Mouse (Mus musculus) left cerebral cortex, adult 8-10 months (tissue): ENCODE measurements around the gene Vasn. TPM values are rescaled to one million over a fixed set of nuclear protein-coding genes. Genes with fewer than 3 reads are reported as not detected.

ENCODE experiments used
- DNase-seq, 2 experiments: peaks; one replicate each; pipeline ENCODE4 v3.0.0; 2022; ENCODE audit warnings: low spot score in 2 of 2
- total RNA-seq, 4 experiments: library from RNA; stranded (reverse); gene quantifications; 2 replicates each; pipeline ENCODE4 v1.2.4; 2022

Vasn gene
- total RNA-seq, result 10 to 100 TPM in 2 of 4 experiments, 1 to 10 TPM in 2; 8.5 to 10.4 (median 9.9) TPM

DNA sequence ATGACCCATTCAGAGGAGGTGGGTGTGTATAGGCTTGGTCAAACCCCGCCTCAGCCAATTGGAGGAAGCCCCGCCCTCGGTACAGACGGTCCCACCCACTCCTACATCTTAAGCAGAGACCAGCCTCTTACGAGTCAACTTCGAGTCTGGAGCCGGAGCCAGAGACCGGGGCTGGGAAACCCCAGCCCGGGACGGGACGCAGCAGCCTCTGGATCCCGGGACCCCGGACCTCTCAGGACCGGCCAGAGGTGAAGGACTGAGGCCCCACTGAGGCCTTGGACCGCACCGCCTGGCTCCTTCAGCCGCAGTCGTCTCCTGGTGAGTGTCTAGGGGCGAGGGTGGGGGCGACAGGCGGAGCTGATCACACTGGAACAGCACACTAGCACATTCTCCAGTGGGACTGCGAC lies at the start of gene Vasn, which contains the start of gene Dnaja3:
TSS of gene Vasn (plus strand) at position 111 of the 407 bp plus-strand sequence.
TSS of gene Dnaja3 (plus strand) at position 159 of the 407 bp plus-strand sequence.
- peak in 1 of 2 experiments; percentile 83 for DNase-seq

DNA sequence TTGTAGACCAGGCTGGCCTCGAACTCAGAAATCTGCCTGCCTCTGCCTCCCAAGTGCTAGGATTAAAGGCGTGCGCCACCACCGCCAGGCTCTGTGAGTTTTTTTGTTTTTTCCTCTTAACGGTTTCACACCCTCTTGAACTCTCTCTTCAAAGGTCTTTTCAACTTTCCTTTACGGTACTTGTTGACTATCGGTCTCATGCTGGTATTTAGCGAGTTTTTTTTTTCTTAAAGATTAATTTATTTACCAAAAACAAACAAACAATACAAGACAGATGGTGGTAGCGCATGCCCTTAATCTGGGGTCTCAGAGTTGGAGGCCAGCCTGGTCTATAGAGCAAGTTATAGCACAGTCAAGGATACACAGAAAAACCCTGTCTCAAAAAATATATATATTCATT lies 49.5 kb upstream of the Vasn start:
- DNase-seq, result no peak

DNA sequence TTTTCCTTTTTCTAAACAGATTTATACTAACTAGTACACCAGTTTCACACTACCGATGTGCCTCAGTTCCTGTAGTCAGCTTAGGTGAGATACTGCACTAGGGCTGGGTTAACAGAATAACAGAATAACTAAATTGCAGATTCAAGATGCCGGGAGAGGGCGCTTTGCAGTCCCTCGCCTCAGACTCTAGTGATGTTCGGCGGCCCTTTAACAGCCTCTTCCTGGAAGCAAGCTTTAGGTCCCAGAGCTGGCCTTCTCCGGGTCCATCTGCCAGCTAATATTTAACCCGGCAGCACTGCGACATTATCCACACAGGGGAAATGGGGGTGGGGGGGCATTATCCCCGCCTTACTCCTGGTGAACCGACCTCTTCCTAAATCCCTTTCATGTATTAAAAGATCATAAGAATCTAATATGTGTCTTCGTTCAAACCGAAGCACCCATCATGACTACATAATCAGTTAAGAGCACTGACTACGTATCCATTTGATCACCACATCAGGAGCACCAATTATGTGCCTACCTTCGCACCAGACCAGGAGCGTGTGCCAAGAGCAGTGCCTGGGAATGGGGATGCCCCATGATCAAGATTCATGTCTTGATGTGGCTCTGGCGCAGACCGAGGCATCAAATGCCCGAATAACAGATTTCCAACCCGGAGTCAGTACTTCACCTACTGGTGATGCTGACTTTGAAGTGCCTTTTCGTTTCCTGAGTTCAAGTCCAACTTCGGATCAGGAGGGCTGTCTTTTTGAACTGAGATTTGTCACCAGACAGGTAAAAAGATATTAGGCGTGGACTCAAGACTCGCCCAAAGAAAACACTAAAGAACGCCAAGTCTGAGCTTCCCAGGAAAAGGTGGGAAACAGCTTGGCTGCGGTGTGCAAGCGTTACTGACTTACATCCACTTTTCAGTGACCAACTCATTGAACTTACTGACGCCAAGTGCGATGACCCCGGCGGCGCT lies 46.5 kb upstream of the Vasn start:
- DNase-seq, result no peak

DNA sequence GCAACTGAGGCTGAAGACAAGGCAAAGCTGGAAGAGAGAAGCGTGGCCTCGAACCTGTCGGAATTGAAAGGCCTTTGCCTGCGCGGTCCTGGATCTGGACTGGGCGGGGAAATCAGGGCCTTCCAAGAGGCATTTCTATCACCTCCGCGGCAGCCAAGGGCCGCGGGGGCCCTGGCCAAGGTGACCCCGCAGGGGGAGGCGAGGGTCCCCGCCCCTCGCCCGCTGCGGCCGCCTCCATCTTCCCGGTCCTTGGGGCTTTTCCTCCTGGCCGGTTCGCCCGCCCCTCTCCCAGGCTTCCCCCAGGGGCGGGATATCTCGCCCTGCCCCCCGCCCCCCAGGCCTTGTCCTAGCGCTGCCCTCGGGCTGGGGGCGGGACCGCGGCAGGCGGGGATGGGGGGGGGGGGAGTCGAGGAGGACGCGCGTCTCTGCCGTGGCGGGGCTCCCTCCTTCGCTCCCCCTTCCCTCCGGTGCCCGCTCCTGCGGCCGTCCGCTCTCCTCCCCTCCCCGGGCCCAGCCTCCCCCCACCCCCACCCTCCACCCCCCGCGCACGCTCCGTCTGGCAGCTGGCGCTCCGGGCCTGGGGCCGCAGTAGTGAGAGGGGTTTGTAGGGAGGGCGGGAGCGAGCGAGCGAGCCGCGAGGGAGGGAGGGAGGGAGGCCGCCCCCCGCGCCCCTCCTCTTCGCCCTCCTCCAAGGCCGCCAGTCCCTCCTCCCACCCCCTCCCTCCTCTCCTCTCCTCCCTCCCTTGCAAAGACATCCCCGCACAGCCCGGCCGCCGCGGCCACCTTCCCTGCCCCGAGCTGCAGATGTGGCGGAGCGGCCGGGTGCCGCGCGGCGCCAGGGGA lies 45.5 kb upstream of the Vasn start, which contains the start of gene Glis2:
TSS of gene Glis2 (plus strand) at position 743 of the 843 bp plus-strand sequence.
- DNase-seq, result no peak

DNA sequence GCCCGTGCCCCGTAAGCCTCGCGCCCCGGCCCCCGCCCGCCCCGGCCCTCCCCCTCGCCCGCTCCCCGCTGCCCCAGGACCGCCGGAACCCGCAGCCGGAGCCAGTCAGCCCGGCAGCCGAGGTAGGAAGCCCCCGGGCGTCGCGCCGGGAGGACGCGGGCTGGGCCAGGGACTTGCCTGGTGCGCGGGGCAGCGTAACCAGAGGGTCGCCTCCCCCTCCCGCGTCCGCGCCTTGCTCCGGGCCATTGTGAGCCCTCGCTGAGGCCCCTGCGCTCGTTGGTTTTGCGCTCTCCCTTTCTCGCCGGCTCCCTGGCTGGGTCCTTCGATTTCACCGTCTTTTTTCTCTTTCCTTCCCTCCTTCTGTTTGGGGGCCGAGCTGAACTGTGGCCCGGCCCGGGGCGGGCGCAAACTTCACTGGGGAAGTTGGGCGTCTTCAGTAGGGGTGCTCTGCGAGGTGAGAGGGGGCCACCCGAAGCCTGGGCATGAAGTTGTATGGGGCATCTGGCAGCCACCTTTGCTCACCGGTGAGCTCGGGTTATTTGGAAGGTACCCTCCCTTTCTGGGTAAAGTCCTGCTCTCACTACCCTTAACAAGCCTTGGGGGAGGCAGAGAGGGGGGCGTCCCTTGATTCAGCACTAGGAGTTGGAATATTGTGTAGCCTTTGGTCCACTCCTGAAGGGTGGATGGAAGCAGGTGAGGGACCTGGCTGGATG lies 44.8 kb upstream of the Vasn start:
- no peak for DNase-seq

DNA sequence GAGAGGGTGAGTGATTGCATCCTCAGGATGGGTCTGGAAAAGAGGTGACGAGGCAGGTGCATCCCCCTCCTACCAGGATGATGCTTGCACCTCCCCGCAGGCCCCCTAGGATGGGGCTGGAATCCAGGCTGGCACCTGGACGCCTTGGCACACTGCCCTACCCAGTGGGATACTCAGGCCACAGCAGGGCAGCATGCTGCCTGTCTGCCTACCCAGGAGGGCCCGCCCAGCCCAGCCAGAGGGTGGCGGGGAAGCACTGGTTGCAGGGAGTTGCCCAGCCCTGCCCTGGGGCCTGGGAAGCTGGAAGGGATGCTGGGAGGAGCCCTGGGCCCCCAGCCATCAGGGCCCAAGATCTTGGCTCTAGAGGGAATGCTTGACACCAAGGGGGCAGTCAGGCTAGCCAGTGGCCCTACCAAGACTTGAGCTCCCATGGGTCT lies 44.2 kb upstream of the Vasn start:
- no peak for DNase-seq

DNA sequence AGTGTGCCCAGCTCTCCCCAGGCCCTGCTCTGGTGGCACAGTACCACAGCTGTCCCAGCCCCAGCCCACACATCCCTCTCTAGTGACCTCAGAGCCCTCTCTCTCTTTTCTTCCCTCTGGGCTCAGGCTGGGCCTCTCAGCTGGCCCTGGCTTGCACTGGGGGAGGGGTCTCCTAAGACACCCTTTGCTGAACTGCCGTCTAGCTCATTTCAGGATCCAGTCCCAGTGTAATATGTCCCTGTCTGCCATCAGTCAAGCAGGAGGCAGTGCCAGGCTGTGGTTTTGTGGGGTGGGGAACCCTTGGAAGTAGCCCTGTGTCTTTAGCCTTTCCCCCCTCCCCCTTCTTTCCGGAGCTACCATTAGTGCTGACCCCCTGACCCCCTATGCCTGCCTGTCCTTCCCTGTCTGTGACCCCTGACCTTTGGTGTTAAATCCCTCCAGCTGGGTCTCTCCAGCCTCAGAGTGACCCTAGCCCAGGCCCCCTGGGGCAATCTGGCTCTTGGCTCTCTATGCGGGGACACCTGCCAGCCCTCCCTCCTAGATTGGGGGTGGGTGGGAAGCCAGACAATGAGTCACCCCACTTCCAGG lies 43.5 kb upstream of the Vasn start:
- DNase-seq, result no peak

DNA sequence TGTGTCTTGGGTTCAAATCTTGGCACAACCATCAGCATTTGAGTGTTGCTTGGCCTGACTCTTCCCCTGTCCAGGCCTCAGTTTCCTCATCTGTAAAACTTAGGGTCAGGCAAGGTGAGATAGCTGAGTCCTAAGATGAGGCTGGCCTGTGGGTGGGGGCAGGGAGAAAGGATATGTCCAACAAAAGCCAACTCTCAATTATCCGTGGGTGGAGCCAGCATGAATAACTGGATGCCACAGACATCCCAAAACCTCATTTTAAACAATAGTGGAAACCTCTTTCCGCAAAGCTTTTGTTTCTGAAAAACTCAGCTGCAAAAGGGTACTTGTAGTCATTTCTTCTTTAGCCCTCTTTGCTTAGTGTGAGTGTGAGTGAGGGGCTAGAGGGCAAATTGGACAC lies 42.9 kb upstream of the Vasn start:
- no peak for DNase-seq

DNA sequence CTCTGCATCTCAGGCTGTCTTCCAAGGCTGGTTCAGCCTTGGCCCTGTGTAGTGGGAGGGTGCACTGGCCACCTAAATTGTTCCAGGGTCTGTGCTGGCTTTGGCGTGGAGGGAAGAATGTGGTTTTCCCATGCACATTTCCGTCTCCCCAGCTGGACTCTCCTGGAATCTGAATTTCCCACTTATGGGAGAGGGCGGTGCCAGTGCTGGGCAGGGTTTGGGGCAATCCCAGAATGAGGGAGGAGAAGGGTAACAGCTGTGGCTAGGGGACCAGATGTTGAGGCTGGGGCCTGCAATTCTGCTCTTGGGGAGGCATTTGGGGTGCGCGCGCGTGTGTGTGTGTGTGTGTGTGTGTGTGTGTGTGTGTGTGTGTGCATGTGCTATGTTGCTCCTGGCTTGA lies 42.4 kb upstream of the Vasn start:
- no peak for DNase-seq

DNA sequence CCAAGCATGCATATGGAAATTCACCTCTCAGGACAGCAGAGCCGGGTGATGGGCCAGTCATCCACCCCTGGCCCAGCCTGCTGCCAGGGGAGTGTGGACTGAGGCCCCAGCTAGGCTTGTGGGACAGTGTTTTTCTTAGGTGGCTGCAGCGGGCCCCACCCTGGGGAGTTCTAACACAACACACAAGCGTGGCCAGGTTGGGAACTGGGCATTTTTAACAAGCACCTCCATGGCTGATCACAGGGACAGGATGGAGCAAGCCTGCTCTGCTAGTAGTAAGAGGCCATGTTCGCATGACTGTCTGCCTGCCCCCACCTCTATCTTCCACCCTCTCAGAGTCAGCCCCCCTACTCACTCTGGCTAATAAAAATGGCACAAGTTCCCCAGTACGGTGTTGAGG lies 41.7 kb upstream of the Vasn start:
- no peak for DNase-seq

DNA sequence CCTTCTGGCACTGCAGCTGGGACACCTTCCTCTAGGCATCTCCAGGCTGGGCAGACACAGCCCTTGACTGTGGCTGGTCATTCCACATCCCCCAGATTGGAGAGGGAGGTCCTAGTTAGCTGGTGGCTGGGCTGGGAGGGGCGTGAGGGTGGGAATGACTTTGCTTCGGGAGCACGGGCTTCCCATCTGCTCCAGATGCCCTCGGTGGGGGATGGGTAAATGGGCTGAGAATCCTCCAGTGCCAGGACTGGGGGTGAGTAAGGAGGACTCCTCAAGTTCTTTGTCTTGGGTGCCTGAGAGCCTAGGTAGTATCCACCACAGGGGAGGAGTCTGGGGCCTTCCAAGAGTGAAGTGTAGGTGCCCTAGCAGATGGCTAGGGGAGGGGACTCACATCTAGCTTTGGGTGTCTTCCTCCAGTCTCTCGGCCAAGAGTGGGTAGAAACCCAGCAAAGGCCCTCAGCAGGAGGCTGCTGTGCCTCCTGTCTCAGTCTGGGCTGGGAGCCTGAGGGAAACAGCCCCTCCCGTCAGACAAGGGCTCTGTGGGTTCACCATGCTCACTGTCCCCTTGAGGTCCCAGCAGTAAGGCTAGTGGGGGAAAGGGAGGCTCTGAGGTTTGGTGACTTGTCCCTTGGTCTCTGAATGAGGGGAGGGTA lies 40.7 kb upstream of the Vasn start:
- no peak for DNase-seq

DNA sequence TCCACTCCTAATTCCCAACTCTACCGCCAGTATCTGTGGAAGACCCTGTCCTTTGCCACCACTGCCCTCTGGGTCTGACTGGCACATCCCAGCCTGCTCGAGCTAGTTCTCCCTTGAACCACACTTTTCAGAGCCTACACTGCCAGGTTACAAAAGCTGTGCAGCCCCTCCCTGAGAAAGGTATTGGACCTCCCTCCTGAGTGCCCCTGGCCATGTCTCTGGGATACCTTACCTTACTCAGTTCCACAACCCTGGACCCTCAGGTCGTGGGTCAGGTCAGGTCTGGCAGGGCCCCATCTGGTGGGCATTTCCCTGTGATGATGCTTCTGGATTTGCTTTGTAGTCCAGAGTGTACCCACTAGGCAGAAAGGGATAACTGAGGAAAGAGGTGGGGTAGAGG lies 40.1 kb upstream of the Vasn start:
- no peak for DNase-seq

DNA sequence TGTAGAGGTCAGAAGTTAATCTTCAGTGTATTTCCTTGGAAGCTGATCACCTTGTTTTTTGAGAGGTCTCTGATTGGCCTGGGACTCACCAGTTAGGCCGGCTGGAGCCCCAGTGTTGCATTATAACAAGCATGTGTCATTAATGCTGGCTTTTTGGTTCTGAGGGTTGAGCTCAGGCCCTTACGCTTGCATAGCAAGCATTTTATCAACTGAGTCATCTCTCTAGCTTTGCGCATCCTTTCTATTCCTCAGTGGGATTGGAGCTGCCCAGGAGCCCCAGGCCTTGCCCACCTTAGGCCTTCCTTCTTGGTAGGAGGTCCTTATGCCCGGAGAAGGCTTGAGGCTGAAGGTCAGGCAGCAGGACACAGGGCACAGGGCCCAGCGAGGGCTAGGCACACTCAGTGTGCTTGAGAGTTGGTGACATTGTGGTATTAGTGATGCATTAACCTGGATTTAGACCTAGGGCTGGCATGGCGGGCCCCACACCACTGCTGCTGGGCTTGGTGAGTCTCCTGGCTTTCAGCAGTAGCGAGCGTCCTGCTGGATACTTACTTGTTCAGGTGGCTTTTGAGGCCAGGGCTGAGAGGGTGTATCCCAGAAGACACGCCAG lies 38.9 kb upstream of the Vasn start:
- DNase-seq, result no peak

DNA sequence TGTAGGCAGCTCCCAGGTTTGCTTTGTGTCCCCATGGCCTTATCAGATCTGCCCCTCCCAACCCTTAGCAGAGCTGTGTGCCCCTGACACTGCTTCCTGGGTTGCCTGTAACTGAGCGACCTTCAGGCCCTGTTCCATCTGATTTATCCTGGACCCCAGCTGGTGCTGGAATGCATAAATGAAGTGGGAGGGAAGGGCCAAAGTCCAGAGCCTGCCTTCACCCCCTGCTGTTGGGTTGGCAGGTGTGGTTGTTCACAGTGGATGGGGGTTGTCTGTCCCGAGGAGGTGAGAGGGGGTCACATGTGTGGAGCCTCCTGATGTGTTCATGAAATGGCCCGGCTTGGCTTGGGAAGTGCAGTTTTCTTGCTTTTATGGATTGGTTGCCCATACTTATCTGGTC lies 37.6 kb upstream of the Vasn start:
- no peak for DNase-seq

DNA sequence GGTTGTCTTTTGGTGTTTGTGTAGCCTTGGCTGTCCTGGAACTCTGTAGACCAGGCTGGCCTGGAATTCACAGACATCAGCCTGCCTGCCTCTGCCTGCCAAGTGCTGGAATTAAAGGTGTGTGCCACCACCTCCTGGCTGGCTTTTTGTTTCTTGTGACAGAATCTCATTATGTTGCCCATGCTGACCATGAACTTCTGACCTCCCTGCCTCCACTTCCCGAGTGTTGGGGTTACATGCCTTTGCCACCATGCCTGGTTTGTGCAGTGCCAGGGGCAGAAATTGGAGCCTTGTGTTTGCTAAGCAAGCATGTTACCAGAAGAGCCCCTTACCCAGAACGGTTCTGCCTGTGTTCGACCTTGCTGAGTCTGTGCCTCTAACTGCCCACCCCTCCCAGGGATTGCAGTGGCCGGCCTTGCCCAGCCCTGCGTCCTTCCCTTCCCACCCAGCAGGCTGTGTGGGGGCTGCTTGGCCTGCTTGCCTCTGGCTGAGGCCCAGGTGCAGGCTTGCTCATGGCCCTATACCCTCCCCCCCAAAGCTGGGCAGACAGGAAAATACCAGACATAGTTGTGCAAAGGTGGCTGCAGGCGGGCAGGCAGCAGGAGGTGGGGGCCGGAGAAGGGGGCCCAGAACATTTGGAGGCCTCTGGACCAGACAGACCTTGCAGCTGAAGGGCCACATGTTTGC lies 36.8 kb upstream of the Vasn start:
- DNase-seq, result no peak

DNA sequence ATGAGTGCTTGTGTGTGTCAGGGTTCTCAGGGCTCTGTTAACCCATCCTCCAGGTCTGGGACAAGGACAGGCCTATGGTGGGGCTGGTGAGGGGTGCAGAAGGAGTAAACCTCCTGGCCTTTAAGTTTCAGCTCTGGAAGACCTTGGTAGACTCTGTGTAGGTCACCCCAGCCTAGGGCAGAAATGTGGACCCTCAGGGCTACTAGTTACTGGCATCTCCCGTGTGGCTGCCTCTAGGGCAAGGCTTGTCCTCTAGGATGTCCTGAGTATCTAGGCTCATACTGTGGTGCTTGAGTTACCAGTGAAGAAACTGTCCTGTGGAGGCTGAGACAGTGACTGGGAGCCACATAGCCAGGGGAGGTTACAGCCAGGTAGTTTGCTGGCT lies 36.3 kb upstream of the Vasn start:
- no peak for DNase-seq

DNA sequence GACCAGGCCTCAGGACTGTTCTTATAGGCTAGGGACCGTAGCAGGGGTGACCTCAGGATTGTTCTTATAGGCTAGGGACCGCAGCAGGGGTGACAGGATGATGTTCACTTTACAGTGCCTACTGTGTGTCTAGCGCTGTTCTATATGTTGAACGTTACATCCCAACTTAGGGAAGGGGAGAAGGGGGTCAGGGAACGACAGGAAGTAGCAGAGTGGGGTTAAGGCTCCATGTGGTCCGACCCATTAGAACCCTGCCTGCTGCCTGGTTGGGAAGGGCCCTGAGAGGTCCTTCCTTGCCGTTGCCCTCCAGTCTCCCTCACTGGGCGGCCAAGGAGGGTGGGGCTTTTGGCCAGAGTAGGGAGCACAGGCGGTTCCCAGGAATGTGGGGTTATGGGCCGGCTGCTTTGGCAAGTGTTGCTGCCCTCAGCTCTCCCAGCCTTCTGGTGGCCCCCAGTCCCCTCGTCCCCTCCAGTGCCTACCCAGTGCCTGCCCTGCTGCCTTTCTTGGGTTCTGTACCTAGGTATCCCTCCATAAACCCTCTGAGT lies 35.4 kb upstream of the Vasn start:
- no peak for DNase-seq

DNA sequence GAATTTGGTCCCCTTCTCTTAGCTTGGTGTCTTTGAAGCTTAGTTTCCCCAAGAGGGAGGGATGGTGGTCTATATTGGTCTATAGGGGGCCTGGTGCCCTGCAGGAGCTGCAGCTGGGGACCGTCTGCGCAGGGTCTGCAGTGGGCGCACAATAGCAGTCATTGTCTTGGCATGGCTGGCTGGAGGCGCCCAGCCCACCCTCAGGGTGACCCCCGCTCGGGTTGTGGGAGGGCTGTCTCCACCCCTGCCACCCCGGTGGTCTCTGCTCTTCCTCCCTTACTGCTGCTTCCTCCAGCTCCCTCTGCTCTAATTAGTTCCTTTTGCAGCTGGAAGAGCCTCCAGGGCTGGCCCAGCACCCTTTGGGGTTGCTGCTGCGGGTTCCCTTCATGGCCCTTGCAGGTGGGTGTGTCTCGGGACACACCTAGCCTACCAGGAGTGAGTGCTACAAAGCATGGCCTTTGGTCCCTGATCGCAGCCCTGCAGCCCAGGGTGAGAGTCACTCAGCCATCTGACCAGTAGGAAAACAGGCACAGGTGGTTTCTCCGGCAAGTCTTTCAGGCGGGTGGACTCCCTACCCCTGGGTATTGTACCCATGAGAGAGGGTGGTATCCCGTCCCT lies 34.1 kb upstream of the Vasn start:
- DNase-seq, result no peak
